Mouse (Mus musculus) testis, adult 2 months (tissue): ENCODE measurements around the gene Pde11a.

Experiments used
- CTCF ChIP-seq: fragments of 200-500 bp; IDR thresholded peaks from 2 replicates; pipeline ENCODE4 v1.5.1; 2012; ENCODE audit warnings: low read depth, mild to moderate bottlenecking, inconsistent platforms, low read length, moderate library complexity; ENCODE audit not compliant: control insufficient read depth, insufficient read depth, insufficient replicate concordance
- POLR2A ChIP-seq: fragments of 200-500 bp; IDR thresholded peaks from 2 replicates; pipeline ENCODE4 v1.6.1; 2012; ENCODE audit warnings: low read depth, mild to moderate bottlenecking, inconsistent platforms, low read length, moderate library complexity; ENCODE audit not compliant: control insufficient read depth

DNA sequence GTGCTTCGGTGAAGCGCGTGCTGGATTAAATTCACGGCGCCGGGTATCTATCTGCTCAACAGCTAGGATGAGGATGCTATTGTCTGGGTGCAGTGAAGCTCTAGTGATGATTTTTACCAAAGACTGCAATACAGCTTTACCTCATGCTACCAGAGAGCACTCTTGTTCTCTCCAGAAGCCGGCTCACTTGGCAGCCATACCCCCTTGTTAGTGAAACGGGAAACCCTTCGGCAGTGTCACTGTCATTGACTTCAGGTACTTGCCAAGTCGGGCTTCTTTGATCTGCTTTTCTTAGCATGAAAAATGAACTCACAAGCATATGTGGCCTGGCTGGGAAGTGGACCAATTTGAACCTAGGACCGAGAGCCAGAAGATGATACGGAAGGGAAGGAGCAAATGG is 290.8 kb downstream of the Pde11a start:
- TF ChIP-seq CTCF, result no peak
- no peak for TF ChIP-seq POLR2A
